Mouse (Mus musculus) ES-E14 (cell line): Measurements from ENCODE around the gene Notum. TPM values are rescaled to one million over a fixed set of nuclear protein-coding genes. Genes with fewer than 3 reads are reported as not detected.
A peak's percentile ranks its signal among the peaks of the same experiment; 100 is the strongest.
"Not testable (repeated sequence)": the region's sequence is repeated elsewhere in the genome, so short reads cannot be mapped to it uniquely, and the experiment has no call there.

Source experiments
- DNase-seq: peaks from one replicate; pipeline ENCODE4 v3.0.0-alpha.2; 2013; ENCODE audit warnings: low read depth, low spot score
- H3K27ac ChIP-seq: 2 replicates; pipeline ENCODE4 v1.5.1; 2012; ENCODE audit warnings: low read depth, mild to moderate bottlenecking, low read length, moderate library complexity, mixed read lengths; ENCODE audit not compliant: poor library complexity, insufficient read depth, severe bottlenecking
- H3K36me3 ChIP-seq: 2 replicates; pipeline ENCODE4 v1.6.1; 2012; ENCODE audit warnings: mild to moderate bottlenecking, low read length, moderate library complexity, mixed read lengths; ENCODE audit not compliant: control insufficient read depth, poor library complexity, insufficient read depth, severe bottlenecking
- H3K4me1 ChIP-seq, 2 experiments: fragments of 150-350 bp in 1 of 2; sonication (generic) in 1 of 2; 2 replicates each; pipeline ENCODE4 v1.6.1; 2012; ENCODE audit warnings: low read length in 2 of 2, mild to moderate bottlenecking in 1 of 2, mixed read lengths in 1 of 2; ENCODE audit not compliant: control insufficient read depth in 2 of 2, insufficient read depth in 2 of 2, poor library complexity in 1 of 2
- H3K4me3 ChIP-seq, 2 experiments: fragments of 150-350 bp in 1 of 2; sonication (generic) in 1 of 2; 2 replicates each; pipeline ENCODE4 v1.5.1; 2012; ENCODE audit warnings: low read length in 2 of 2, low read depth in 1 of 2, mild to moderate bottlenecking in 1 of 2, mixed read lengths in 1 of 2; ENCODE audit not compliant: insufficient read depth in 1 of 2, poor library complexity in 1 of 2, severe bottlenecking in 1 of 2
- H3K9ac ChIP-seq: 2 replicates; pipeline ENCODE4 v1.6.1; 2012; ENCODE audit warnings: low read depth, mild to moderate bottlenecking, low read length, mixed read lengths; ENCODE audit not compliant: poor library complexity, insufficient read depth, severe bottlenecking
- H3K9me3 ChIP-seq: fragments of 150-350 bp; sonication (generic); 2 replicates; pipeline ENCODE4 v1.6.1; 2012; ENCODE audit warnings: low read depth, mild to moderate bottlenecking, low read length; ENCODE audit not compliant: control insufficient read depth, insufficient read depth
- CHD2 ChIP-seq: IDR thresholded peaks from 2 replicates; pipeline ENCODE4 v1.6.1; 2014; ENCODE audit warnings: mild to moderate bottlenecking, low read depth, low read length, inconsistent platforms
- HCFC1 ChIP-seq: IDR thresholded peaks from 2 replicates; pipeline ENCODE4 v1.6.1; 2012; ENCODE audit warnings: low read length, inconsistent platforms, borderline replicate concordance; ENCODE audit not compliant: insufficient read depth
- MAFK ChIP-seq: IDR thresholded peaks from 2 replicates; pipeline ENCODE4 v1.6.1; 2014; ENCODE audit warnings: mild to moderate bottlenecking, low read depth, low read length, inconsistent platforms; ENCODE audit not compliant: insufficient read depth
- ZC3H11A ChIP-seq: IDR thresholded peaks from 2 replicates; pipeline ENCODE4 v1.6.1; 2012; ENCODE audit warnings: low read depth, mild to moderate bottlenecking, inconsistent platforms, low read length, borderline replicate concordance
- ZNF384 ChIP-seq: IDR thresholded peaks from 2 replicates; pipeline ENCODE4 v1.6.1; 2012; ENCODE audit warnings: low read depth, low read length, inconsistent platforms
- in situ Hi-C, 2 experiments: fragments of 600-800 bp; cut with MboI; formaldehyde crosslinking; loops; one replicate each; pipeline ENCODE4 v1.15.1; 2025; ENCODE audit warnings: low sequenced_read_pairs in 2 of 2, inconsistent platforms in 1 of 2; ENCODE audit not compliant: unreplicated experiment in 2 of 2
- total RNA-seq: library from RNA; depleted of rRNA; stranded (reverse); fragments of 300-350 nt; gene quantifications from 2 replicates; pipeline ENCODE4 v1.2.3, GENCODE M21; 2012

Gene Notum
- total RNA-seq, 1 experiment, result 47.8 TPM

DNA sequence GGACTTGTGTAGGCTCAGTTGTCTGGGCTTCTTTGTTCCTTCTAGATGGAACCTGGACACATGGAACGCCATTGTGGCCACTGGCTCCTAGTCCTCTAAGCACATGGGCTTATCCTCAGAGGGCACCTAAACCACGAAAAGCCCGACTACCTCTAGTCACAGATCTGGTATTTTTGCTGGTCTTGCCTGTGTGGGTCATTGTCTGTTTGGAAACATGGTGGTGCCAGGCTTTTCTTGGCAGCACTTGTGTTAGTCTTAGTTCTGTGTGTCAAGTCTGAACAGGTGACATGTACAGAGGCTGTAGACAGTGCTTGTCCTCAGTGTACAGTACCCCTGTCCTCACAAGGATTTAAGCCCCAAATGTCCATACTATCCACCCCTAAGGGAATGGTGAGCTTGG, 22.6 kb upstream of the Notum start:
- in situ Hi-C loops, result no loop called here
- TF ChIP-seq CHD2, result no peak
- TF ChIP-seq HCFC1, result no peak
- no peak for TF ChIP-seq ZC3H11A
- TF ChIP-seq MAFK, result no peak
- no peak for TF ChIP-seq ZNF384
- peaks cover 55% of the 10 kb centered on the region for H3K36me3 ChIP-seq

DNA sequence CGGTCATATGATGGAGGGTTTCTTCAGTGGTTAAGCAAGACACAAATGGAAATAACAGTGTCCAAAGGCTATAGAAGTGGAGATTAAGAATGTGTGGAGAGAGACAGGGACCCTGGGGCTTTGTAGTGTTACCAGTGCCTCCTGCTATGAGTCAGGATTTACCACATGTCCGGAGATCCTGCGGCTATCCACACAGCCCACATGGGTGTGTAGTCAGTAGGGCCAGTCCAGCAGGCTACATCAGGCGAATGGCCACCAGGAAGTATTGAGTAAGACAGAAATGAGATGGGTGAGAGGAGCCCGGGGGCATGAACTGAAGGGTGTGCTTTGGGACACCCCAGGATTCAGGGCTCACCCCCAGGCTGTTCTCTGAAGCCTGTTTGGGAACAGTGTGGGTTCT, 21.7 kb upstream of the Notum start:
- Histone ChIP-seq H3K36me3 (peaks cover 56% of the 10 kb centered on the region), H3K9ac (no peak overlapping the region), H3K4me3 (no peak overlapping the region), H3K27ac (no peak overlapping the region), H3K9me3 (no peaks in the 10 kb centered on the region), H3K4me1 (peaks cover 0 to 10% of the 10 kb centered on the region in 2 experiments; a peak in 1 of 4 replicates)
- no peak for TF ChIP-seq CHD2
- no peak for TF ChIP-seq HCFC1
- TF ChIP-seq ZC3H11A, result no peak
- no peak for TF ChIP-seq MAFK
- no peak for TF ChIP-seq ZNF384
- DNase-seq, result no peak
- in situ Hi-C loops, result no loop called here

More for the DNA sequence above, 22.6 kb upstream of the Notum start:
- Histone ChIP-seq H3K4me3 (no peak overlapping the region), H3K27ac (no peak overlapping the region), H3K4me1 (peaks cover 0 to 7% of the 10 kb centered on the region in 2 experiments; a peak in 1 of 4 replicates), H3K9me3 (no peaks in the 10 kb centered on the region), H3K9ac (no peak overlapping the region)
- DNase-seq, result no peak

DNA sequence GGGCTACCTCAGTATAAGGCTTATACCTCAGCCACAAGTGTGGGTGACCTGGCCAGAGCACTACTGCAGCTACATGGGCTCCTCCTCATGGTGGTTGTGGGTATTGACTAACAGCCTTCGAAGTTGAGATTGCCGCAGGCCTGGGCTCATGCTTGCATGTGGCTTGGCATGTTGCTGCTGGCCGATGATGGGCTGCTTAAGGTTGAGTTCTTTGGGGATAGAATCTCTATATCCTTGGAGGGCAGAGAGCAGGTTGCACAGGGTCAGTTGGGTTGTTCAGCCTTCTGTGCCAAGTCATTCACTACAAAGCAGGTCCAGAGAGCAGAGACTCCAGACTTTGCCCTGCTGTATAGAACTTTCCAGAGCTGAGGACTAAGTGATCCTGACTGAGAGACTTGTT, 18.9 kb upstream of the Notum start:
- in situ Hi-C loops, result no loop called here
- no peak overlapping the region for H3K4me3 ChIP-seq
- peaks cover 0 to 3% of the 10 kb centered on the region in 2 experiments; a peak in 1 of 4 replicates for H3K4me1 ChIP-seq
- no peak overlapping the region for H3K9ac ChIP-seq
- H3K27ac ChIP-seq, result no peak overlapping the region
- TF ChIP-seq CHD2 (no peak), ZC3H11A (peak; percentile 33; the same call in 1 of the 2 replicates), ZNF384 (no peak)
- H3K9me3 ChIP-seq, result no peaks in the 10 kb centered on the region
- DNase-seq, result no peak
- peaks cover 59% of the 10 kb centered on the region for H3K36me3 ChIP-seq

DNA sequence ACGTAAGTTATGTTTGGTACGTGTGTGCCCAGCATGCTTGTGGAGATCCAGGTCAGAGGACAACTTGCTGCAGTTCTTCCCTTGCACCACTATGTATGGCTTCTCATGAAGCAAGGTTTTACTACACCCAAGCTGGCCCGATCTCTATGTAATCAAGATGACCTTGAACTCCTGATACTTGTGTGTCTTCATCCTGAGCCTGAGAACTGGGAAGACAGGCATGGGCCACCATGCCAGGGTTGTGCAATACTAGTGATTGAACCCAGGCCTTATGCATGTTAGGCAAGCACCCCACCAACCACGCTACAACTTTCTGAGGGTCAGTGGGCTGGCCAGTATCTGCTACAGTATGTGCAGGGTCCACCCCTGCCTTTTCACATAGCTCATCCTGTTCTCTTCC, 16.0 kb upstream of the Notum start:
- peaks cover 44% of the 10 kb centered on the region for H3K36me3 ChIP-seq
- TF ChIP-seq MAFK, result no peak
- TF ChIP-seq ZNF384, result no peak
- TF ChIP-seq CHD2, result no peak
- TF ChIP-seq ZC3H11A, result no peak
- TF ChIP-seq HCFC1, result no peak
- H3K9me3 ChIP-seq, result no peaks in the 10 kb centered on the region
- no peak overlapping the region for H3K4me3 ChIP-seq
- H3K27ac ChIP-seq, result no peak overlapping the region
- DNase-seq, result no peak
- H3K9ac ChIP-seq, result no peak overlapping the region
- peaks cover 0 to 4% of the 10 kb centered on the region in 2 experiments; a peak in 3 of 4 replicates for H3K4me1 ChIP-seq
- in situ Hi-C loops, result no loop called here

DNA sequence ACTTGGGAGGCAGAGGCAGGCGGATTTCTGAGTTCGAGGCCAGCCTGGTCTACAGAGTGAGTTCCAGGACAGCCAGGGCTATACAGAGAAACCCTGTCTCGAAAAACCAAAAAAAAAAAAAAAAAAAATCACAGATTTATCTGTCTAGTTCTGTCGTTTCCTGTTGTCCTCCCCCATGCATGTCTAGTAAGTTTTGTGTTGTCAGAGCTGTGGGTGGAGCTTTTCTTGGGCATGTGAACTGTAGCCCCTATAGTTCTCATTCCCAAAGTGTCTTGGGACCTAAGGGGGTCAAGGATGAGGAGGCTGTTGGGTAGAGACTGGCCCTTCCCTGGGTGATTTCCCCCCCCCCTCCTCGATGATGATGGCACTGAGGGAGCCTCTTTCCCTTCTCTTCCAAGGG, 14.9 kb upstream of the Notum start:
- H3K4me3 ChIP-seq, H3K4me1 ChIP-seq, DNase-seq, H3K9me3 ChIP-seq, H3K27ac ChIP-seq, H3K9ac ChIP-seq, in situ Hi-C loops: not testable (repeated sequence)
- H3K36me3 ChIP-seq, result peaks cover 40% of the 10 kb centered on the region
